Mouse (Mus musculus) heart, embryonic 12.5 days (tissue): ENCODE data around the gene Gosr2. TPM values are rescaled to one million over a fixed set of nuclear protein-coding genes. Genes with fewer than 3 reads are reported as not detected.

Source experiments
- ATAC-seq: fragments of 200-750 bp; cut with Nextera tagmentation; 2 replicates; pipeline ENCODE4 v1.8.0; 2017; ENCODE audit warnings: moderate TSS enrichment, moderate library complexity; ENCODE audit not compliant: insufficient number of reproducible peaks, low FRiP score
- H3K27ac ChIP-seq: fragments of 300-500 bp; sonication (generic); 2 replicates; pipeline ENCODE4 v1.5.1; 2016; ENCODE audit warnings: mild to moderate bottlenecking, moderate library complexity; ENCODE audit not compliant: poor library complexity, severe bottlenecking
- H3K27me3 ChIP-seq: fragments of 300-500 bp; sonication (generic); replicated peaks from 2 replicates; pipeline ENCODE4 v1.6.1; 2016; ENCODE audit warnings: mild to moderate bottlenecking, moderate library complexity
- H3K36me3 ChIP-seq: fragments of 300-500 bp; sonication (generic); 2 replicates; pipeline ENCODE4 v1.6.1; 2016; ENCODE audit warnings: mild to moderate bottlenecking, moderate library complexity
- H3K4me1 ChIP-seq: fragments of 300-500 bp; sonication (generic); replicated peaks from 2 replicates; pipeline ENCODE4 v1.6.1; 2016; ENCODE audit warnings: mild to moderate bottlenecking
- H3K4me2 ChIP-seq: fragments of 300-500 bp; sonication (generic); 2 replicates; pipeline ENCODE4 v1.6.1; 2016; ENCODE audit warnings: mild to moderate bottlenecking, moderate library complexity
- H3K4me3 ChIP-seq: fragments of 300-500 bp; sonication (generic); 2 replicates; pipeline ENCODE4 v1.5.1; 2016; ENCODE audit warnings: mild to moderate bottlenecking
- H3K9ac ChIP-seq: fragments of 300-500 bp; sonication (generic); 2 replicates; pipeline ENCODE4 v1.6.1; 2016; ENCODE audit warnings: mild to moderate bottlenecking, moderate library complexity
- H3K9me3 ChIP-seq: fragments of 300-500 bp; sonication (generic); replicated peaks from 2 replicates; pipeline ENCODE4 v1.6.1; 2016; ENCODE audit warnings: mild to moderate bottlenecking, moderate library complexity
- WGBS: fragments of 180-500 bp; shearing (Covaris S2); methylation state at CpG from one replicate; pipeline ENCODE4 v1.1.7; 2016; 5-methylcytosine and 5-hydroxymethylcytosine counted together
- polyA plus RNA-seq: library from polyadenylated mRNA; unstranded; fragments of >200 nt; fragmentation: Nextera tagmentation; extraction: Ambion mirVana; gene quantifications from 2 replicates; pipeline ENCODE4 v1.2.1, GENCODE M21; 2016

Gene Gosr2
- polyA plus RNA-seq, 1 experiment from 2014 or later = 69.9 TPM

DNA sequence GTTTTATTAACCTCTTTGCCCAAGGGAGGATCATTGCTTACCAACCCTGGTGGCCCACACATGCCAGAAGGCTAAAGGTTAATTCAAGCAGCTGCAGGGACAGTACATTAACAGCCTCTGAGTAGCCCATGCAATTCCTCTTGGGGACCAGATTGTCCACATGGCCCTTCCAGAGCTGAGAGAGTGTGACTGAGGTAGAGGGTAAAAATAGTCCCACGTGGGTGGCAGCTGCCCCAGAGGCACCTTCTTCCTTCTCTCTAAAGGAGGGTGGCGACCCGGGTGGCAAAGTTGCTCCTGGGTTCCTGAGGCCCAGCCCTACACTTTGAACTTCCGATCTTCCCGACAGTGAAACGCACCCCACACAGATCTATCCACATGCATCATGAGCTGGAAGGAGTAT, 51.4 kb downstream of the Gosr2 start:
- H3K4me3 ChIP-seq = no peak overlapping the region
- H3K9me3 ChIP-seq = peaks cover 4% of the 10 kb centered on the region; the same call in 1 of the 2 replicates
- no peak overlapping the region for H3K27ac ChIP-seq
- no peak overlapping the region for H3K9ac ChIP-seq
- peaks cover 13% of the 10 kb centered on the region for H3K4me1 ChIP-seq
- ATAC-seq = no peak
- H3K36me3 ChIP-seq = no peaks in the 10 kb centered on the region
- no peak overlapping the region for H3K4me2 ChIP-seq
- H3K27me3 ChIP-seq = peaks cover 67% of the 10 kb centered on the region
- 81% methylated on average over 6 of the region's 6 CpGs for WGBS

GRCm38 (mm10) chr11:103645731-103646130, 52.0 kb downstream of the Gosr2 start:
- no peak overlapping the region for H3K4me2 ChIP-seq
- no peak overlapping the region for H3K27ac ChIP-seq
- WGBS = 60% methylated on average over 8 of the region's 8 CpGs
- H3K4me1 ChIP-seq = peaks cover 13% of the 10 kb centered on the region
- H3K9ac ChIP-seq = no peak overlapping the region
- H3K9me3 ChIP-seq = peaks cover 4% of the 10 kb centered on the region; the same call in 1 of the 2 replicates
- no peak overlapping the region for H3K4me3 ChIP-seq
- no peak for ATAC-seq
- no peaks in the 10 kb centered on the region for H3K36me3 ChIP-seq
- peaks cover 66% of the 10 kb centered on the region for H3K27me3 ChIP-seq

GRCm38 (mm10) chr11:103643211-103643610, 54.5 kb downstream of the Gosr2 start:
- Histone ChIP-seq H3K27me3 (peaks cover 61% of the 10 kb centered on the region), H3K4me3 (no peak overlapping the region), H3K9ac (no peak overlapping the region), H3K36me3 (no peaks in the 10 kb centered on the region), H3K4me1 (no peaks in the 10 kb centered on the region), H3K9me3 (peaks cover 4% of the 10 kb centered on the region; the same call in 1 of the 2 replicates), H3K27ac (no peak overlapping the region), H3K4me2 (no peak overlapping the region)
- WGBS = 70% methylated on average over 9 of the region's 9 CpGs
- ATAC-seq = no peak

GRCm38 (mm10) chr11:103639407-103639946, 58.2 kb downstream of the Gosr2 start:
- no peak overlapping the region for H3K27ac ChIP-seq
- H3K9ac ChIP-seq = no peak overlapping the region
- H3K36me3 ChIP-seq = no peaks in the 10 kb centered on the region
- H3K4me3 ChIP-seq = no peak overlapping the region
- peaks cover 3% of the 10 kb centered on the region; the same call in 1 of the 2 replicates for H3K9me3 ChIP-seq
- no peaks in the 10 kb centered on the region for H3K4me1 ChIP-seq
- ATAC-seq = no peak
- H3K4me2 ChIP-seq = no peak overlapping the region
- H3K27me3 ChIP-seq = peaks cover 47% of the 10 kb centered on the region
- 5% methylated on average over 10 of the region's 10 CpGs for WGBS

DNA sequence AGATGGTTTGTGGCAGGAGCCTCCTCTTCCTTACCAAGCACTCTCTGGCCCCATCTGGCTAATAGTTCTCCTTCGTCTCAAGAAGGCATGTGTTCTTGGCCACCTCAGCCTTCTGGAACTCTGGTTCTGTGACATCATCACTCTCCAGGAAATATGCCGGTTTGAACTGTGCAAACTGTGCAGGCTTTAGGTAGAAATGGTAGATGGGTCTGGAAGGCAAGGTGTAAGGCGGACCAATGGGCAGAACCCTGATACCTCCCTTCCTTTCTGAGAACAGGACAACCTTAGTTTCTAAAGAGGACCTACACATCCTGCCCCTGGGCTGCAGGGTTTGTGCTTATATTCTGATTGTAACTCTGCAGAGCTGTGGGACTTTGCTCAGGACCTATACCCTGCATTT, 58.9 kb downstream of the Gosr2 start, which contains the start of gene Lyzl6:
Gene Lyzl6, minus strand, starts transcription at position 101 of the 400 bp plus-strand sequence.
- Histone ChIP-seq H3K4me3 (no peak within 1 kb of the TSS), H3K4me2 (no peak within 1 kb of the TSS), H3K9ac (0 out of 2 replicates have a peak within 1 kb of the TSS, but pooled peaks have one; percentile 25), H3K36me3 (no peaks in the 10 kb centered on the region), H3K4me1 (no peaks in the 10 kb centered on the region), H3K9me3 (no peaks in the 10 kb centered on the region), H3K27ac (no peak within 1 kb of the TSS), H3K27me3 (peaks cover 47% of the 10 kb centered on the region)
- WGBS = 54% methylated on average over 3 of the region's 3 CpGs
- no peak for ATAC-seq

DNA sequence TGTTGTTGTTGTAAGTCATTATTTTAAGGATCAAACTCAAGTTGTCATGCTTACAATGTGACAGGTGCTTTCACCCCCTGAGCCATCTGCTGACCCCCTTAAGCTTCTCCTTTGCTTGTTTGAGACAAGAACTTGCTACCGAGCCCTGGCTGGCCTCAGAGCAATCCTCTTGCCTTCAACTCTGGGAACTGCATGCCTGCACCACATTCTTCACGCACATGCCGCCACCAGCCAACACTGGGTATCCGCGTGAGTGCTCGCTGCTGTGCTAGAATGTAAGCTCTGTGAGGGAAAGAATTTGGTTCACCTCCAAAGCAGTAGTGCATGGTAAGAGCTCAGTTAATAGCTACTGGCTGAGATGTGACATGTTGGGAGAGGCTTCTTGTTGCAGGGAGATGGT, 61.4 kb downstream of the Gosr2 start:
- no peak for ATAC-seq
- Histone ChIP-seq H3K27ac (no peak overlapping the region), H3K4me2 (no peak overlapping the region), H3K27me3 (peaks cover 38% of the 10 kb centered on the region), H3K9ac (no peak overlapping the region), H3K9me3 (no peaks in the 10 kb centered on the region), H3K4me1 (no peaks in the 10 kb centered on the region), H3K36me3 (no peaks in the 10 kb centered on the region), H3K4me3 (no peak overlapping the region)
- WGBS = 78% methylated on average over 6 of the region's 6 CpGs

DNA sequence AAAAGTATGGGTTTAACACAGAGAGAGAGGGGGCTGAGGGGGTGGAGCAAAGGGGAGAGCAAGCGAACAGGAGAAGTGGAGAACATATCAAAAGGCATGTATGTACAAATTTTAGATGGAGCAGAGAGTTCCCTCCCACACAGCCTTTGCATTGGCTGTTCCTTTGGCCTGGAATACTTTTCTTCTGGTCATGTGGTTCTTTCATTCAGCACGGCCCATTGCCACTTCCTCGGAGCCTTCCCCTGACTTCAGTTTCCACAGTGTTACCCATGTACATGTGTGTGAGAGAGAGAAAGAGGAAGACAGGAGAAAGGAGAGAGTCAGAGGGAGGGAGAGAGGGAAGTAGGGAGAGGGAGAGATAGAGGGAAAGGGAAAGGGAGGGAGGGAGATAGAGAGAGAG, 62.2 kb downstream of the Gosr2 start:
- no peak overlapping the region for H3K4me3 ChIP-seq
- H3K27ac ChIP-seq = no peak overlapping the region
- H3K27me3 ChIP-seq = peaks cover 34% of the 10 kb centered on the region
- no peak overlapping the region for H3K9ac ChIP-seq
- no peak overlapping the region for H3K4me2 ChIP-seq
- ATAC-seq = no peak
- H3K36me3 ChIP-seq = no peaks in the 10 kb centered on the region
- H3K4me1 ChIP-seq = no peaks in the 10 kb centered on the region
- 65% methylated on average over 3 of the region's 3 CpGs for WGBS
- H3K9me3 ChIP-seq = no peaks in the 10 kb centered on the region

DNA sequence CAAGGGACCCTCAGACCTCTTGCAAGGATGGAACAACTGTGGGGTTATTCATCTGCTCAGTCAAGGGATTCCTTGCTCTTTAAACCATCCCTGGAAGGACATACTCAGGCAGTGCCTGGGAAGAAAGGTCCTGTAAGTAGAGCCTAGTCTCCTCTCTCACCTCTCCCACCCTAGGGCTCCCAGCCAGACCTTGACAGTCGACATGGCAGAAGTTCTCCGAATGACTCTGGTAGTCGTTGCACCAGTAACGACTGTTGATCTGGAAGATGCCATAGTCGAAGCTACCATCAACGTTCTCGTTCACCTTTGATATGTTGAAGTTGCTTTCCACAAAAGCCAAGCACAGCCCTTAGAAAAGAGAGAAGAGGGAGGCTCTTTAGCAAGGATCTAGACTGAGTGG, 62.9 kb downstream of the Gosr2 start:
- Histone ChIP-seq H3K36me3 (no peaks in the 10 kb centered on the region), H3K9ac (no peak overlapping the region), H3K4me2 (no peak overlapping the region), H3K9me3 (no peaks in the 10 kb centered on the region), H3K27ac (no peak overlapping the region), H3K27me3 (peaks cover 29% of the 10 kb centered on the region), H3K4me3 (no peak overlapping the region), H3K4me1 (no peaks in the 10 kb centered on the region)
- ATAC-seq = no peak
- WGBS = 74% methylated on average over 7 of the region's 7 CpGs

DNA sequence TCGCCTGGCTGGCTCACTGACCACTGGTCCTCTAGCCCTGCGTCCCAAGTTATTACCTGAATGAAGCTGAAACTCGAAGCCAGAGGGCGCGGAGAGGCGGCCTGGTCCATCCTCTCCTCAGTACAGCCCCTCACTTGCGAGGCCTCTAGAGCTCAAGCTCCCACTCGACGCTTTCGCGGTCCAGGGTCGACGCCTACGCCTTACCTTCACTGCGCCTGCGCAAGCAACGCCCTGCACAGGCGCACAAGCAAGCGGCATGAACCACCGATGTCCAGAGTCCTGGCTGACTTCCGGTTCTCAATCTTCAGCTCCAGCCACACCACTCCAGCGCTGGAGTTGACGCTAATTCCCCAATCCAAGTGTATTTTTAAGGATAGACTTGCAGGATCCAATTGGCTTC, 70.2 kb downstream of the Gosr2 start:
- no peaks in the 10 kb centered on the region for H3K36me3 ChIP-seq
- no peaks in the 10 kb centered on the region for H3K4me1 ChIP-seq
- WGBS = 68% methylated on average over 23 of the region's 23 CpGs
- H3K4me3 ChIP-seq = no peak overlapping the region
- ATAC-seq = no peak
- no peak overlapping the region for H3K27ac ChIP-seq
- no peak overlapping the region for H3K4me2 ChIP-seq
- H3K27me3 ChIP-seq = 0 out of 2 replicates have a peak, but pooled peaks cover 4% of the 10 kb centered on the region
- no peak overlapping the region for H3K9ac ChIP-seq
- no peaks in the 10 kb centered on the region for H3K9me3 ChIP-seq

Other genes starting within 250 kb of the Gosr2 start
- not detected in 2 replicates for gene Lrrc37a, start 193.3 kb downstream of the Gosr2 start, polyA plus RNA-seq
- not detected in 2 replicates for gene Gm884, start 76.8 kb downstream of the Gosr2 start, polyA plus RNA-seq
- gene Lyzl6, start 59.0 kb downstream of the Gosr2 start, polyA plus RNA-seq = not detected in 2 replicates
- 0.63 and 0.79 TPM in 2 replicates for gene Rprml, start 48.3 kb downstream of the Gosr2 start, polyA plus RNA-seq
- 2.5 and 3.4 TPM in 2 replicates for gene Wnt9b, start 51.9 kb upstream of the Gosr2 start, polyA plus RNA-seq
- gene Wnt3, start 76.3 kb upstream of the Gosr2 start, polyA plus RNA-seq = 0.12 and 0.23 TPM in 2 replicates